In the genomic region with DNA sequence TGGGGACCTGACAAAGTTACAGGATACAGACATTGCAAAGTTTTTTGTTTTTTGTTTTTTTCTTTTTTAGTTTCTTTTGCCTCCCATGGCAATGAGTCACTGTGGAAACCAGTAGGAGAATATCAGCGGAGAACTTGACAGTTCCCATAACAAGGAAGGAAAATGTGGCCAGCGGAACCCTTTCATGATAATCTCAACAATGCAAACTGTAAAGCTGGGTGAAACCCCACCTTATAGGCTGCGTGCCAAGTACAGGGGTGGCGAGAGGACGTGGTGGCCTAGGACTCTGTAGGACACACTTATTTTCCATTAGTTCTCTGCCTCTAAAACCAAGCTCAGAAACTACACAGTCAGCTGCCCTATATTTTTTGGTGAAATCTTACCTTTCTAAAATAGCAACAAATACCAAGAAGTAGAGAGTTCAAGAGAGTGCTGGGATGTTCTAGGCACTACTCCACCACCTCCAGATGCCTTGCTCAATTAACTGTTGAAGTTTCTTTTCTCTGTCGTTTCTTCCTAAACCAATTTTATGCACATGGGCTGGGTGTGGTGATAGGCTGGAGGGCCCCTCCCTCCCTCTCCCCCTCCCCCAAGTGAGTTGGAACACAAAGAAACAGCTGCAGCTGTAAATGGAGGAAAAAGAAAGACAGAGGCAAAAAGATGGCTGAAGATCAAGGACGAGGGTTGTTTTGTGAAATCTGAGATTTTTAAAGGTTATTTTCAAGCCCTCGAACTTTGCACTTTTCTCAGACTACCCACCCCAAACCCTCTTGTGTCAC, we compare ENCODE assay signal across 9 mouse cellular contexts.
DNase-seq lines count a peak whose midpoint lies in the region; ATAC-seq and TF ChIP-seq lines count a peak whose summit lies in the region.
"Had no signal": no experiment of that assay in that cellular context is flagged by ENCODE, and none has a peak within 500 bp of the region (broad histone marks: within the 10 kb centered on the region; RNA-seq: fewer than 3 reads in every experiment).

No protein-coding gene starts in this region.

- H3K4me3 ChIP-seq in heart, embryonic 10.5 days: no peak overlapping the region
- no peak overlapping the region for H3K4me3 ChIP-seq in limb, embryonic 14.5 days (replicated peaks; ENCODE audit: low read length)
- no peak overlapping the region for H3K4me3 ChIP-seq in thymus, adult 2 months (ENCODE audit: control insufficient read depth, insufficient read depth, low read length)
- no peak overlapping the region for H3K4me3 ChIP-seq in forebrain, embryonic 10.5 days
- H3K4me3 ChIP-seq: liver, embryonic 15.5 days had no signal

- ATAC-seq in limb, embryonic 14.5 days (ENCODE audit: low FRiP score, low read depth): peak; percentile 46; the same call in 1 of the 2 replicates

- H3K27ac ChIP-seq in heart, embryonic 10.5 days: peak overlapping the region; percentile 52; the same call in 1 of the 2 replicates
- 0 out of 2 replicates have a peak overlapping the region, but pooled peaks have one; percentile 19 for H3K27ac ChIP-seq in limb, embryonic 14.5 days (replicated peaks; ENCODE audit: low read depth, low read length)
- H3K27ac ChIP-seq in thymus, adult 2 months (ENCODE audit: control insufficient read depth, insufficient read depth, low read length): no peak overlapping the region
- no peak overlapping the region for H3K27ac ChIP-seq in forebrain, embryonic 10.5 days
- H3K27ac ChIP-seq: liver, embryonic 15.5 days had no signal

- H3K4me2 ChIP-seq in limb, embryonic 14.5 days (replicated peaks; ENCODE audit: low read depth, low read length, severe bottlenecking): no peak overlapping the region
- H3K4me2 ChIP-seq: liver, embryonic 15.5 days had no signal

- H3K36me3 ChIP-seq in heart, embryonic 10.5 days: no peaks in the 10 kb centered on the region
- no peaks in the 10 kb centered on the region for H3K36me3 ChIP-seq in limb, embryonic 14.5 days (ENCODE audit: control insufficient read depth, insufficient read depth, low read length)
- no peaks in the 10 kb centered on the region for H3K36me3 ChIP-seq in thymus, adult 2 months (ENCODE audit: control insufficient read depth, insufficient read depth, low read length)
- no peaks in the 10 kb centered on the region for H3K36me3 ChIP-seq in forebrain, embryonic 10.5 days (replicated peaks)
- H3K36me3 ChIP-seq: liver, embryonic 15.5 days had no signal

- no peaks in the 10 kb centered on the region for H3K27me3 ChIP-seq in heart, embryonic 10.5 days (ENCODE audit: insufficient read depth, poor library complexity, severe bottlenecking)
- H3K27me3 ChIP-seq in limb, embryonic 14.5 days (ENCODE audit: control insufficient read depth, insufficient read depth, low read length): no peaks in the 10 kb centered on the region
- no peaks in the 10 kb centered on the region for H3K27me3 ChIP-seq in thymus, adult 2 months (ENCODE audit: control insufficient read depth, insufficient read depth, low read length)
- no peaks in the 10 kb centered on the region for H3K27me3 ChIP-seq in forebrain, embryonic 10.5 days (ENCODE audit: poor library complexity, severe bottlenecking)
- H3K27me3 ChIP-seq: liver, embryonic 15.5 days had no signal

- no peak for TF ChIP-seq CTCF in thymus, adult 2 months (IDR thresholded peaks at IDR 0.05; ENCODE audit: borderline replicate concordance, control insufficient read depth, extremely low read depth, insufficient read depth, low read length, poor library complexity)

- DNase-seq in adrenal gland, adult 2 months: peak; percentile 2
- DNase-seq in adrenal gland, postnatal 25 days: no peak
- DNase-seq in CD4-positive, CD25-positive, alpha-beta regulatory T cell, adult 2 months (ENCODE audit: low read depth, low spot score): peak; percentile 22
- no peak for DNase-seq in heart, embryonic 10.5 days (ENCODE audit: low spot score)
- DNase-seq in limb, embryonic 14.5 days (ENCODE audit: low spot score): no peak
- DNase-seq in thymus, adult 2 months: no peak
- no peak for DNase-seq in forebrain, embryonic 10.5 days (ENCODE audit: extremely low spot score, low spot score)
- no peak for DNase-seq in spleen, postnatal 4 days (ENCODE audit: low spot score in 2 of 2)

- H3K4me1 ChIP-seq in heart, embryonic 10.5 days: peaks cover 3% of the 10 kb centered on the region; the same call in 1 of the 2 replicates
- peaks cover 23% of the 10 kb centered on the region for H3K4me1 ChIP-seq in limb, embryonic 14.5 days (ENCODE audit: control insufficient read depth, insufficient read depth, low read length)
- peaks cover 2% of the 10 kb centered on the region; the same call in 1 of the 2 replicates for H3K4me1 ChIP-seq in thymus, adult 2 months (replicated peaks; ENCODE audit: control insufficient read depth, insufficient read depth, low read length)
- H3K4me1 ChIP-seq in forebrain, embryonic 10.5 days: peaks cover 17% of the 10 kb centered on the region
- H3K4me1 ChIP-seq: liver, embryonic 15.5 days had no signal

- no peaks in the 10 kb centered on the region for H3K9me3 ChIP-seq in heart, embryonic 10.5 days
- no peaks in the 10 kb centered on the region for H3K9me3 ChIP-seq in limb, embryonic 14.5 days (ENCODE audit: control insufficient read depth, low read length)
- no peaks in the 10 kb centered on the region for H3K9me3 ChIP-seq in forebrain, embryonic 10.5 days
- H3K9me3 ChIP-seq: liver, embryonic 15.5 days had no signal

- 60% methylated on average over 8 of the region's 8 CpGs for WGBS in heart, embryonic 10.5 days
- 54% methylated on average over 8 of the region's 8 CpGs for WGBS in limb, embryonic 14.5 days
- WGBS in thymus, adult 2 months: 14% methylated on average over 8 of the region's 8 CpGs
- 82% methylated on average over 8 of the region's 8 CpGs for WGBS in forebrain, embryonic 10.5 days

- TF ChIP-seq POLR2A in limb, embryonic 14.5 days (IDR thresholded peaks at IDR 0.05; ENCODE audit: borderline replicate concordance, extremely low read depth, insufficient read depth, insufficient read length): no peak
- TF ChIP-seq POLR2A in thymus, adult 2 months (IDR thresholded peaks at IDR 0.05; ENCODE audit: control insufficient read depth, extremely low read depth, insufficient read depth, low read length, poor library complexity): no peak

- no peak overlapping the region for H3K9ac ChIP-seq in limb, embryonic 14.5 days (ENCODE audit: low read depth, low read length, severe bottlenecking)
- H3K9ac ChIP-seq: liver, embryonic 15.5 days had no signal

Comparison
In these comparisons a context has a peak if more than half of its experiments do, and no peak if none do; other contexts are left out.
1. DNase-seq: peak in adrenal gland, adult 2 months (single experiment) and CD4-positive, CD25-positive, alpha-beta regulatory T cell, adult 2 months (single experiment); none in adrenal gland, postnatal 25 days (single experiment), heart, embryonic 10.5 days (single experiment), limb, embryonic 14.5 days (single experiment), thymus, adult 2 months (single experiment), forebrain, embryonic 10.5 days (single experiment) and spleen, postnatal 4 days (0 of 2).
2. H3K27ac ChIP-seq: peak in heart, embryonic 10.5 days (single experiment) and limb, embryonic 14.5 days (single experiment); none in thymus, adult 2 months (single experiment) and forebrain, embryonic 10.5 days (single experiment).